Comparison of ENCODE assay signal across 20 mouse cellular contexts in the genomic region with DNA sequence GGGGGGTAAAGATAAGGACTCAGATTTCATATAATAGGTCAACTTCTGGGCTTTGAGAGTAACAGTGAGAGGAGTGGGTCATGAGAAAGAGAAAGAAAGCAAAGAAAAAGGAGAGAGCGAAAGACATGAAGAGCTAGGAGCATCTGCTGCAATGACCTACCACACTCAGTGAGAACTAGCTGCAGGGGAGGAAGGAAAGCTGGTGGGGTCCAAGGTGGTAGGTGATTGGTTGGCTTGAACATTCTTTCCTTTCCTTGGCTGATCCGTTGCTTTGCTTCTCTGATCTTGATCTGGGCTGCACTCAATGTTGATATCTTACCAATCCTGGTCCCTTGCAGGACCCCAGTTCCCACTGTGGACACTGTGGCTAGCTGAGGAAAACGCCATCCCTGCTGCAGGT.
"Had no signal": no experiment of that assay in that cellular context is flagged by ENCODE, and none has a peak within 500 bp of the region (broad histone marks: within the 10 kb centered on the region; RNA-seq: fewer than 3 reads in every experiment).

No protein-coding gene starts in this region.

- H3K27me3 ChIP-seq: lung, embryonic 15.5 days; midbrain, embryonic 13.5 days; midbrain, embryonic 15.5 days; neural tube, embryonic 12.5 days; stomach, embryonic 15.5 days had no signal

- H3K9ac ChIP-seq: liver, postnatal 0 days; lung, embryonic 15.5 days; midbrain, embryonic 13.5 days; midbrain, embryonic 15.5 days; neural tube, embryonic 12.5 days; stomach, embryonic 15.5 days had no signal

- H3K36me3 ChIP-seq: lung, embryonic 15.5 days; midbrain, embryonic 13.5 days; midbrain, embryonic 15.5 days; neural tube, embryonic 12.5 days; stomach, embryonic 15.5 days had no signal

- H3K4me3 ChIP-seq: lung, embryonic 15.5 days; megakaryocyte, embryonic 14.5 days; midbrain, embryonic 13.5 days; midbrain, embryonic 15.5 days; neural tube, embryonic 12.5 days; stomach, embryonic 15.5 days had no signal

- ATAC-seq: liver, postnatal 0 days; lung, postnatal 0 days; midbrain, embryonic 13.5 days; midbrain, embryonic 15.5 days had no signal

- H3K4me2 ChIP-seq: lung, embryonic 15.5 days; midbrain, embryonic 11.5 days; midbrain, embryonic 13.5 days; midbrain, embryonic 15.5 days; neural tube, embryonic 12.5 days; stomach, embryonic 15.5 days had no signal

- H3K4me1 ChIP-seq: lung, embryonic 15.5 days; megakaryocyte, embryonic 14.5 days; midbrain, embryonic 13.5 days; midbrain, embryonic 15.5 days; neural tube, embryonic 12.5 days; stomach, embryonic 15.5 days had no signal

- H3K9me3 ChIP-seq: lung, embryonic 15.5 days; midbrain, embryonic 13.5 days; midbrain, embryonic 15.5 days; neural tube, embryonic 12.5 days; stomach, embryonic 15.5 days had no signal

- H3K27ac ChIP-seq: lung, embryonic 15.5 days; macrophage; midbrain, embryonic 13.5 days; midbrain, embryonic 15.5 days; neural tube, embryonic 12.5 days; stomach, embryonic 15.5 days; stomach, postnatal 0 days had no signal

- DNase-seq: liver, postnatal 0 days; lung, adult 2 months; lung, postnatal 14 days; lung, postnatal 36 days; right cerebral cortex, postnatal 25 days; right cerebral cortex, postnatal 4 days; spleen, adult 18-20 months; thymus, adult 2 months; thymus, postnatal 25 days; thymus, postnatal 4 days had no signal
